Mouse (Mus musculus) stomach, embryonic 15.5 days (tissue): ENCODE measurements around the gene Atp2a2. TPM values are rescaled to one million over a fixed set of nuclear protein-coding genes. Genes with fewer than 3 reads are reported as not detected.

ENCODE experiments used
- ATAC-seq: fragments of 200-750 bp; cut with Nextera tagmentation; 2 replicates; pipeline ENCODE4 v1.8.0; 2017; ENCODE audit warnings: low read depth, moderate number of reproducible peaks, moderate TSS enrichment; ENCODE audit not compliant: insufficient read depth, low FRiP score
- H3K27ac ChIP-seq: fragments of 300-500 bp; sonication (generic); 2 replicates; pipeline ENCODE4 v1.5.1; 2015; ENCODE audit warnings: mild to moderate bottlenecking, inconsistent platforms
- H3K27me3 ChIP-seq: fragments of 300-500 bp; sonication (generic); replicated peaks from 2 replicates; pipeline ENCODE4 v1.6.1; 2015; ENCODE audit warnings: inconsistent platforms
- H3K36me3 ChIP-seq: fragments of 300-500 bp; sonication (generic); 2 replicates; pipeline ENCODE4 v1.6.1; 2015; ENCODE audit warnings: inconsistent platforms
- H3K4me1 ChIP-seq: fragments of 300-500 bp; sonication (generic); 2 replicates; pipeline ENCODE4 v1.6.1; 2015; ENCODE audit warnings: inconsistent platforms
- H3K4me2 ChIP-seq: fragments of 300-500 bp; sonication (generic); 2 replicates; pipeline ENCODE4 v1.6.1; 2015; ENCODE audit warnings: mild to moderate bottlenecking, inconsistent platforms
- H3K4me3 ChIP-seq: fragments of 300-500 bp; sonication (generic); replicated peaks from 2 replicates; pipeline ENCODE4 v1.5.1; 2015; ENCODE audit warnings: inconsistent platforms
- H3K9ac ChIP-seq: fragments of 300-500 bp; sonication (generic); 2 replicates; pipeline ENCODE4 v1.6.1; 2015; ENCODE audit warnings: inconsistent platforms
- H3K9me3 ChIP-seq: fragments of 300-500 bp; sonication (generic); 2 replicates; pipeline ENCODE4 v1.6.1; 2016; ENCODE audit warnings: inconsistent platforms
- WGBS: fragments of 180-500 bp; shearing (Covaris S2); methylation state at CpG from one replicate; pipeline ENCODE4 v1.1.7; 2015; 5-methylcytosine and 5-hydroxymethylcytosine counted together
- polyA plus RNA-seq: library from polyadenylated mRNA; unstranded; fragments of >200 nt; fragmentation: Nextera tagmentation; extraction: Ambion mirVana; gene quantifications from 2 replicates; pipeline ENCODE4 v1.2.1, GENCODE M21; 2015

Atp2a2 gene
- polyA plus RNA-seq, 1 experiment from 2014 or later, result 33.5 TPM

- 63% methylated on average over 3 of the region's 3 CpGs for WGBS
- Histone ChIP-seq H3K4me1 (peaks cover 54% of the 10 kb centered on the region), H3K27ac (peak overlapping the region; percentile 80)
Measured at GRCm38 (mm10) chr5:122528591-122528990, 26.6 kb upstream of the Atp2a2 start.

GRCm38 (mm10) chr5:122527761-122528160 is 25.7 kb upstream of the Atp2a2 start:
- no peak overlapping the region for H3K4me3 ChIP-seq
- no peaks in the 10 kb centered on the region for H3K27me3 ChIP-seq
- peaks cover 54% of the 10 kb centered on the region for H3K4me1 ChIP-seq
- no peaks in the 10 kb centered on the region for H3K36me3 ChIP-seq
- no peak overlapping the region for H3K9ac ChIP-seq
- H3K27ac ChIP-seq, result peak overlapping the region; percentile 80
- no peak overlapping the region for H3K4me2 ChIP-seq
- no peaks in the 10 kb centered on the region for H3K9me3 ChIP-seq
- ATAC-seq, result no peak
- 38% methylated on average over 11 of the region's 11 CpGs for WGBS

More at GRCm38 (mm10) chr5:122528591-122528990, 26.6 kb upstream of the Atp2a2 start:
- H3K36me3 ChIP-seq, result no peaks in the 10 kb centered on the region
- no peaks in the 10 kb centered on the region for H3K27me3 ChIP-seq
- no peak overlapping the region for H3K4me3 ChIP-seq
- no peak overlapping the region for H3K9ac ChIP-seq
- H3K4me2 ChIP-seq, result no peak overlapping the region
- ATAC-seq, result no peak
- no peaks in the 10 kb centered on the region for H3K9me3 ChIP-seq

- Histone ChIP-seq H3K9me3 (no peaks in the 10 kb centered on the region), H3K27ac (peak overlapping the region; percentile 80), H3K27me3 (no peaks in the 10 kb centered on the region), H3K4me1 (peaks cover 54% of the 10 kb centered on the region), H3K4me3 (no peak overlapping the region), H3K4me2 (no peak overlapping the region), H3K36me3 (no peaks in the 10 kb centered on the region), H3K9ac (no peak overlapping the region)
- WGBS, result 55% methylated on average over 15 of the region's 15 CpGs
- ATAC-seq, result peak; percentile 59; the same call in 1 of the 2 replicates
Measured at GRCm38 (mm10) chr5:122526878-122527730, 25.1 kb upstream of the Atp2a2 start.

GRCm38 (mm10) chr5:122526405-122526804 is 24.4 kb upstream of the Atp2a2 start:
- Histone ChIP-seq H3K36me3 (no peaks in the 10 kb centered on the region), H3K9me3 (no peaks in the 10 kb centered on the region), H3K9ac (no peak overlapping the region), H3K27me3 (no peaks in the 10 kb centered on the region), H3K27ac (peak overlapping the region; percentile 80), H3K4me3 (no peak overlapping the region), H3K4me2 (no peak overlapping the region), H3K4me1 (peaks cover 54% of the 10 kb centered on the region)
- WGBS, result 91% methylated on average over 9 of the region's 9 CpGs
- ATAC-seq, result no peak

- no peak overlapping the region for H3K4me3 ChIP-seq
- no peaks in the 10 kb centered on the region for H3K9me3 ChIP-seq
- H3K36me3 ChIP-seq, result no peaks in the 10 kb centered on the region
- no peak overlapping the region for H3K9ac ChIP-seq
- no peaks in the 10 kb centered on the region for H3K27me3 ChIP-seq
- peak overlapping the region; percentile 79 for H3K27ac ChIP-seq
- no peak overlapping the region for H3K4me2 ChIP-seq
- no peak for ATAC-seq
- 43% methylated on average over 14 of the region's 14 CpGs for WGBS
- H3K4me1 ChIP-seq, result peaks cover 52% of the 10 kb centered on the region
Measured at GRCm38 (mm10) chr5:122525238-122525931, 23.4 kb upstream of the Atp2a2 start.

- Histone ChIP-seq H3K4me1 (peaks cover 47% of the 10 kb centered on the region), H3K27ac (peak overlapping the region; percentile 79)
- no peak for ATAC-seq
Measured at GRCm38 (mm10) chr5:122524854-122525237, 22.8 kb upstream of the Atp2a2 start.

GRCm38 (mm10) chr5:122524244-122524643 is 22.2 kb upstream of the Atp2a2 start:
- Histone ChIP-seq H3K4me1 (peaks cover 41% of the 10 kb centered on the region), H3K9ac (no peak overlapping the region), H3K27ac (peak overlapping the region; percentile 79), H3K36me3 (no peaks in the 10 kb centered on the region), H3K27me3 (no peaks in the 10 kb centered on the region), H3K4me3 (no peak overlapping the region), H3K9me3 (no peaks in the 10 kb centered on the region), H3K4me2 (no peak overlapping the region)
- WGBS, result 69% methylated on average over 3 of the region's 3 CpGs
- no peak for ATAC-seq

More at GRCm38 (mm10) chr5:122524854-122525237, 22.8 kb upstream of the Atp2a2 start:
- H3K36me3 ChIP-seq, result no peaks in the 10 kb centered on the region
- H3K9me3 ChIP-seq, result no peaks in the 10 kb centered on the region
- H3K27me3 ChIP-seq, result no peaks in the 10 kb centered on the region
- no peak overlapping the region for H3K9ac ChIP-seq
- WGBS, result 57% methylated on average over 4 of the region's 4 CpGs
- no peak overlapping the region for H3K4me3 ChIP-seq
- no peak overlapping the region for H3K4me2 ChIP-seq

GRCm38 (mm10) chr5:122521130-122521473 is 19.1 kb upstream of the Atp2a2 start:
- 54% methylated on average over 3 of the region's 3 CpGs for WGBS
- no peak overlapping the region for H3K9ac ChIP-seq
- no peak overlapping the region for H3K4me2 ChIP-seq
- H3K27ac ChIP-seq, result no peak overlapping the region
- no peaks in the 10 kb centered on the region for H3K9me3 ChIP-seq
- no peaks in the 10 kb centered on the region for H3K36me3 ChIP-seq
- no peak for ATAC-seq
- no peak overlapping the region for H3K4me3 ChIP-seq
- H3K27me3 ChIP-seq, result no peaks in the 10 kb centered on the region
- H3K4me1 ChIP-seq, result peaks cover 25% of the 10 kb centered on the region

GRCm38 (mm10) chr5:122520254-122521129 is 18.5 kb upstream of the Atp2a2 start:
- Histone ChIP-seq H3K27me3 (no peaks in the 10 kb centered on the region), H3K4me1 (peaks cover 21% of the 10 kb centered on the region), H3K36me3 (no peaks in the 10 kb centered on the region), H3K9ac (no peak overlapping the region), H3K4me2 (no peak overlapping the region), H3K4me3 (no peak overlapping the region), H3K27ac (no peak overlapping the region), H3K9me3 (no peaks in the 10 kb centered on the region)
- WGBS, result 45% methylated on average over 23 of the region's 23 CpGs
- no peak for ATAC-seq

- Histone ChIP-seq H3K4me2 (no peak overlapping the region), H3K4me3 (no peak overlapping the region), H3K36me3 (no peaks in the 10 kb centered on the region), H3K9me3 (no peaks in the 10 kb centered on the region), H3K27ac (no peak overlapping the region), H3K9ac (no peak overlapping the region), H3K4me1 (peaks cover 19% of the 10 kb centered on the region), H3K27me3 (no peaks in the 10 kb centered on the region)
- no peak for ATAC-seq
- 50% methylated on average over 7 of the region's 7 CpGs for WGBS
Measured at GRCm38 (mm10) chr5:122519043-122519660, 17.1 kb upstream of the Atp2a2 start.

GRCm38 (mm10) chr5:122518247-122518646 is 16.2 kb upstream of the Atp2a2 start:
- H3K27me3 ChIP-seq, result no peaks in the 10 kb centered on the region
- peaks cover 26% of the 10 kb centered on the region for H3K4me1 ChIP-seq
- H3K4me2 ChIP-seq, result no peak overlapping the region
- H3K9ac ChIP-seq, result no peak overlapping the region
- H3K9me3 ChIP-seq, result no peaks in the 10 kb centered on the region
- H3K4me3 ChIP-seq, result no peak overlapping the region
- no peak overlapping the region for H3K27ac ChIP-seq
- WGBS, result 29% methylated on average over 8 of the region's 8 CpGs
- H3K36me3 ChIP-seq, result no peaks in the 10 kb centered on the region
- 0 out of 2 replicates have a peak, but pooled peaks have one; percentile 19 for ATAC-seq
